Mouse (Mus musculus) WW6 (cell line): ENCODE data around the gene Csrp2.

Experiments
- DNase-seq: peaks from one replicate; pipeline ENCODE4 v3.0.0-alpha.2; 2013; ENCODE audit warnings: low read depth, low spot score

Gene Csrp2

GRCm38 (mm10) chr10:110919531-110920343 is at the start of gene Csrp2:
Csrp2 (plus strand) TSS chr10:110919789.
- peak; percentile 84 for DNase-seq

DNA sequence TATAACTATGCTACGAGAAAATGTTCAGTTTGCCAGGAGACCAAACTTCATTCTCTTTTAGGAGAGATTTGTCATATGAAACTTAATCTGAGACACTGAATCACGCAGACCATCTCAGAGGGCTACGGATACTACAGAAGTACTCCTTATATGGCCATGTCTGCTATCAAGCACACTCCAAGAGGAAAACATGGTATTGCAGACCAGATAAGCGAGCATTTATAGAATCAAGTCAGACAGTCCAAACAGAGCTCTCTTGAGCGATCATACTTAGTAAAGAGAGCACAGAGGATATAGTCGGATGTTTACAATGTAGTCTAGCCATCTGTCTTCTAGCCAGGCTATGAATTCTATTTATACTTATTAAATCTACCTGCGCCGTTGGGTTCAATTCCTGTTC is 44.7 kb upstream of the Csrp2 start:
- no peak for DNase-seq

GRCm38 (mm10) chr10:110876956-110877355 is 42.6 kb upstream of the Csrp2 start:
- DNase-seq, result no peak

DNA sequence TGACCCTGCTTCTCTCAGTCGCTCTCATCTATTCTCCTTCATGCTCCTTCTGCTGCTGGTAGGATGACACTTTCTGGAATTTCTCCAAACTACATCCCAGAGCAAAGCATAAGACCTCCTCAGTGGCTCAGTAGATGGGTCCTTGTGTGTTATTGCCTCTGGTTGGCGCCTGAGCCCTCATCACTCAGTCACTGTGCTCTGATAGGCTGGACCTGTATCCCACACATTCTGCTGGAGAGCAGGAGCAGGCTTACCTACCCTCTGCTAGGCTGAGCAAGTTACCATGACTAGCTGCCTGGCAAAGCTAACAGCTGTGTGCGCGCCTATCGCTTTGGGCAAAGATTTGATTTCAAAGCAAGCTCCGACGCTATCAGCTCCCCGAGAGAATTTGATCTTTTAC is 41.7 kb upstream of the Csrp2 start:
- no peak for DNase-seq

GRCm38 (mm10) chr10:110878641-110879040 is 40.9 kb upstream of the Csrp2 start:
- DNase-seq, result no peak

DNA sequence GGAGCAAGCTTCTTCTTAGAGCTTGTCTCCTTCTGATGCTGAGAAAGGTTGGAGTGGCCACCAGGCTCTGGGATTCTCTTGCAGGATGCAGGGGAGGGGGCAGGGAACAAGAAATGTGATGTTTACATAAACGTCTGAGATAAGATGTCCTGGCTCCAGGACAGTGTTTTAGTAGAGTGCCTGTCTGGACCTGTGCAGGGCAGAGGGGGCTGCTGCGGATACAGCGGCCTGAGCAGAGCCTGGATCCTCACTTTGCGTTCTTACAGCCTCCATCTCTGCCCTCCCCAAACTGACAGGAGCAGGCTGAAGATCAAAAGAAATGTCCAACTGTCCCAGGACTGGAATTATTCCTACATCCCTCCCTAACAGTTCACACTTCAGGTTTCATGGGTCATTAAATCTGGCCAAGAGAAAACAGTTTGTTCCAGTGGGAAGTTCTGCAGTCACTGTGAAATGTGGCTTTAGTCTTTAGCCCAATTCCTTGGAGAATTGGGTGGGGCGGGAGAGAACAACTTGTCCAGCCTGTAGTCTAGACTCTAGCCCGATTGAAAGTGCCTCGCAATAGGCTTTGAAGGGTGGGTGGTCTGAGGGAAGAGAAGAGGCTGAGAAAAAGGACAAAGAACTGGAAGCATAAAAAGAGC is 40.0 kb upstream of the Csrp2 start:
- no peak for DNase-seq

- DNase-seq, result no peak
Measured at GRCm38 (mm10) chr10:110881346-110881745, 38.2 kb upstream of the Csrp2 start.

DNA sequence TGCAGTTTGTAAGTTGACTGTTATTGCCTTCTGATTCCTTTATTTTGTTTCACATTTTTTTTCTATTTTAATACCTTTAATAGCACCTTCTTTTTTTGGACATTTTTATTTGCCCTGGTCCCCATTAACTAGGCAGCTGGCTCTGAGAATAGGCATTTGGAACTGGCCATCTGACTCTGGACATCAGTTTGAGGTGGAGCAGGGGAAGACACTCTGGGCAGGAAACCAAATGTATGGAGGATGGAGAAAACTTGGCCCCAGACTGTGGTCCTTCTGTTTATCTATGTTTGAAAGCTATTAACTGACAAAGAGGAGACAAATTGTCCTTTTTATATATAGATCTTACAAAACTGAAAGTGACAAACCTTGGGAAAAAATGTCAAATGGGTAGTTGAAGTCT is 36.9 kb upstream of the Csrp2 start:
- DNase-seq, result no peak

DNA sequence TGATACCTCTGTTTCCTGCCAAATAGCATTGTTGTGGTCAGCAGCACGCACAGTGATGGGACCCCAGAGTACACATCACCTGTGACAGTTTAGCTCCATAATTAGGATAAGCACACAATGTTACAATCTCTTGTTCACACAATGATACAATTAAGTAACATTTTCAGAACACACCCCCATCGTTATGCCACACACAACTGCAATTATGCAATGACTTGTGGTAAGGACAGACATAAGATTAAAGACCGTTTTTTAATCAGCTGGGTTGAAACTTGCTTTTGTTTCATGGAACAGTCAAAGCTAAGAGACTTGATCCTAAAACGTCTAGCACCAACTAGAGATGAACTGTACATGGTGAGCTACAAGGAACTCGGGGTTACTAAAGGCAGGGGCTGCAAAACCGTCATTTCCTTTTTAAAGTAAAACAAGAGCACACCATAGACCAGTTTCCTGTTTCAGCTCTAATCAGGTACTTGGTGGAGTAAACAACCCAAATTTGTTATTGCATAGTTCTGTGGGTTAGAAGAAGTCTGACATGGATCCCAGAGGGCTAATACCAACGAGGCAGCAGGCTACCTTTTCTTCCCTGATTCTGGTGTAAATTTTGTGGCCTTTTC is 28.8 kb upstream of the Csrp2 start:
- no peak for DNase-seq

DNA sequence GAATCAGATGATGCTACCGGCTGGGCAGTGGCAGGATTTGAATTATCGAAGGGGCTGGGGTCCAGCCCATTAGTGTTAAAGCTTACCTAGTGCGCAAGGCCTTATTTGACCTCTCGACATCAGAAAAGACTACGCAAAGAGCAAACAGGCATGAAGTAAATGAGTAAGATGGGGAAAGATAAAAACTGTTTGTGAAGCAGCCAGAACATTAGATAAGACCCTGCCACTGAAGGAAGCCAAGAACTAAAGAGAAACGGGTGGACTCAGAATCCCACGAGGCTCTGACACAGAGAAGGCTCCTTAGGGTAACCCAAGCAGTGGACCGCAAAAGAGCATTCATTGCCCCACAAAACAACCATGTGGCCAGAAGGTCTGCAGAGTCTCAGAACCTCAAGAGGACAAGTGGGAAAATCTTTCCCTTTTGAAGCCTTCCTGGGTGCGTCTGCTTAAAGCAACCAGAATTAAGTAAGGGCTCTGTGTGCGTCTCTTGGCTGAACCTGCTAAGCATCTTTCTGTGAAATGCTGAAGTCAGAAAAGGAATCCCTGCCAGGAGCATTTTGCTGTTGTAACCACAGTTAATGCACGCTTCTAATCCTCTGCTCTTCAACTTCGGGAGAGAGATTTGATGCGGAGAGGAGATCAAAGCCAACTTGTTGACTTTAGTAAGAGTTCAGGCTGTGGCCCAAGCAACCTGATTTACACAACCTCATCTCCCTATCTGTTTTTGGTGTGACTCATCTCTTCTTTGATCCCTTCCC is 19.7 kb upstream of the Csrp2 start:
- no peak for DNase-seq

GRCm38 (mm10) chr10:110903862-110904261 is 15.7 kb upstream of the Csrp2 start:
- no peak for DNase-seq

DNA sequence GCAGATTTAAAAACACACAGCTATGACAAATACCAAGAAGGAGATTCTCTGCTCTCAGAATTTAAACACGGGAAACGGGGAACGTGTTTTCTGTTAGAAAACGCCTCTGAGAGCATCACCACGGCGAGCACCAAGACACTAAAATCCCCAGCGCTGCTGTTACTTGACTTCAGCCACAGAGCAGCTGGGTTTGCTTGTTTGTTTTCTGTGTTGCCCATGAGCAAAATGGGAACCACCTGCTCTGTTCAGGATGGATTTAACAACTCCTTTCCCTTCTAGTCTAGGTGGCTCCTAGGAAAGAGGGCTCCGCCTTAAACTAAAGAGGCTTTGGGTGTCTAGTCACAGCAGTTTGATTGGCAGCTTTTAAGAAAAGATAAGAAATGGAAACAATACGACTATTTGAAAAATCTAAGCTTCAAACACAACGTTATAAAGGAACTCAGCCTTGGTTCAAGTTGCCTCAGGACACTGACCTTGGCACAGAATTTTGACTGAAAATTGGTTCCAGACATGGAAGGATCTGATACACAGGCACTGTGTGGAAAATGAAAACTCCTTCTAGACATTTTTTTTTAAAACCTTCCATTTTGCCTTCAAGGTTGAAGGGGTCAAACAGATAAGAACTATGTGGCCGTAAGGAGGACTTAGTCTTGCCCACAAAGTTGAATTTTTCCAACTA is 2.8 kb upstream of the Csrp2 start:
- DNase-seq, result no peak

- no peak for DNase-seq
Measured at GRCm38 (mm10) chr10:110917521-110917920, 2.1 kb upstream of the Csrp2 start.

DNA sequence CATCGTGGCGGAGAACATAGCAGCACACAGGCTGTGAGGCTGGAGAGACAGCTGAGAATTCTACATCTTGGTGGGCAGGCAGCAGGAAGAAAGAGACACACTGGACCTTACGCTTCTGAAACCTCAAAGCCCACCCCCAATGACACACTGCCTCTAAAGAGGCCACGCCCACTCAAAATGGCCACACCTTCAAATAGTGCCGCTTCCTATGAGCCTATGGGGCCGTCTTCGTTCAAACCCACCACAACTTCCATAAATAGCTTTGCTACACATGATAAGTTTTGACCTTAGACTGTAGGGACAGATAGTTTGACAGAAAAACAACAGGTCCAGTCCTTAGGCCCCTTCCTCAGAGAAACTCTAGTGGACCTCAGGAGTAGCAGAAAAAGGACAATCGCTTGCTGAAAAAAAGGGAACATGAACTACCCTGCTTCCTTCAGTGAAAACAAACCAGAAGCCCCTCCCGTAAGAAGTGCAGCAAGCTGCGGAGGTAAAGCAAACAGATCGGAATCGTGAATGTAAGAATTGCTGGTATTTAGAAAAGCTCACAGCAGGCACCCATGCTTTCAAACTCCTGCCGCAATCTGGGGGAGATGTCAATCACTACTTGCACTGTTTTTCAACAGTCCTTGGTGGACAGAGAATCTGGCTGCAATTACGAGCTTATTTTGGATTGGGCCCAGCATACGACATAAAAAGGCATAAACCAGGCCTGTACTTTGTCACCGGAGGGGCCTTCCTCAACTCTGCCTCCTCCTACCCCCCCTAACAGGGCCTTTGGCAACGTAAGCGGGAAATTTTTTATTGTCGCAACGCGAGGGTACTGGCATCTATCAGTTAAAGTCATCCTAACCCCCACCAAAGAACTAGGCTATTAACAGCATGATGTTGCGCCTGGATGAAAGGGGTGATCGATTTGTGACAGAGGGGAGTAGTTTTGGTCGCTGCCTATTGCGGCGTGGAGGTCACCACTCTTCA is 886 bp upstream of the Csrp2 start:
- peak; percentile 45 for DNase-seq

- no peak for DNase-seq
Measured at GRCm38 (mm10) chr10:110920368-110920950, 870 bp downstream of the Csrp2 start.

GRCm38 (mm10) chr10:110921890-110922289 is 2.3 kb downstream of the Csrp2 start:
- DNase-seq, result no peak

DNA sequence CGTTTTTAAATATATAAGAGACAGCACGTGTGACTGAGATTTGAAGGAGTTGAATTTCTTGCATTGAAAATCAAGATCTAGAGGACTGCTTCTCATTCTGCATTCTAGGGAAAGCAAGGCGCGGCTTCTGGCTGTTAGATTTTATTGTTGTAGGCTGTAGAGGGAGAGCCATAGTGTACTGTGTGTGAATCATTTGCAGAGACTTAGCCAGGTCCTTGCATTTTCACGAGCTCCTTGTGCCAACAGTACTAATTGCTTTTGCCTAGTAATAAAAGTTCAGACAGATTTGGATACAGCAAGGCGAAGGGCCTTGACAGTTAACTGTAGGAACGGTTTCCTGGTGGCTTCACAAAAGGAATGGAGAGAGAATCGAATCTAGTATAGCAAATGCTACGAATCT is 3.0 kb downstream of the Csrp2 start:
- no peak for DNase-seq

- DNase-seq, result no peak
Measured at GRCm38 (mm10) chr10:110927491-110927890, 7.9 kb downstream of the Csrp2 start.

- no peak for DNase-seq
Measured at GRCm38 (mm10) chr10:110929756-110930155, 10.2 kb downstream of the Csrp2 start.
